Mouse (Mus musculus) hindbrain, embryonic 10.5 days (tissue): Measurements from ENCODE around the gene Gpr162. TPM values are rescaled to one million over a fixed set of nuclear protein-coding genes. Genes with fewer than 3 reads are reported as not detected.
"Not testable (repeated sequence)": the region's sequence is repeated elsewhere in the genome, so short reads cannot be mapped to it uniquely, and the experiment has no call there.

Experiments
- DNase-seq: peaks from one replicate; pipeline ENCODE4 v3.0.0-alpha.2; 2017; ENCODE audit warnings: low spot score
- H3K27ac ChIP-seq: fragments of 300-500 bp; sonication (generic); 2 replicates; pipeline ENCODE4 v1.5.1; 2016; ENCODE audit warnings: mild to moderate bottlenecking, moderate library complexity
- H3K27me3 ChIP-seq: fragments of 300-500 bp; sonication (generic); 2 replicates; pipeline ENCODE4 v1.6.1; 2016; ENCODE audit warnings: mild to moderate bottlenecking; ENCODE audit not compliant: poor library complexity, insufficient read depth, severe bottlenecking
- H3K36me3 ChIP-seq: fragments of 300-500 bp; sonication (generic); 2 replicates; pipeline ENCODE4 v1.6.1; 2016; ENCODE audit warnings: mild to moderate bottlenecking, moderate library complexity
- H3K4me1 ChIP-seq: fragments of 300-500 bp; sonication (generic); replicated peaks from 2 replicates; pipeline ENCODE4 v1.6.1; 2016; ENCODE audit warnings: mild to moderate bottlenecking
- H3K4me3 ChIP-seq: fragments of 300-500 bp; sonication (generic); 2 replicates; pipeline ENCODE4 v1.5.1; 2016; ENCODE audit warnings: mild to moderate bottlenecking, moderate library complexity
- H3K9me3 ChIP-seq: fragments of 300-500 bp; sonication (generic); 2 replicates; pipeline ENCODE4 v1.6.1; 2016; ENCODE audit warnings: mild to moderate bottlenecking, moderate library complexity
- WGBS: fragments of 180-500 bp; shearing (Covaris S2); methylation state at CpG from one replicate; pipeline ENCODE4 v1.1.7; 2016; 5-methylcytosine and 5-hydroxymethylcytosine counted together
- polyA plus RNA-seq: library from polyadenylated mRNA; unstranded; fragments of >200 nt; fragmentation: Nextera tagmentation; extraction: Ambion mirVana; gene quantifications from 2 replicates; pipeline ENCODE4 v1.2.1, GENCODE M21; 2016

Gpr162 gene
- polyA plus RNA-seq, 1 experiment from 2014 or later = 5.0 TPM

DNA sequence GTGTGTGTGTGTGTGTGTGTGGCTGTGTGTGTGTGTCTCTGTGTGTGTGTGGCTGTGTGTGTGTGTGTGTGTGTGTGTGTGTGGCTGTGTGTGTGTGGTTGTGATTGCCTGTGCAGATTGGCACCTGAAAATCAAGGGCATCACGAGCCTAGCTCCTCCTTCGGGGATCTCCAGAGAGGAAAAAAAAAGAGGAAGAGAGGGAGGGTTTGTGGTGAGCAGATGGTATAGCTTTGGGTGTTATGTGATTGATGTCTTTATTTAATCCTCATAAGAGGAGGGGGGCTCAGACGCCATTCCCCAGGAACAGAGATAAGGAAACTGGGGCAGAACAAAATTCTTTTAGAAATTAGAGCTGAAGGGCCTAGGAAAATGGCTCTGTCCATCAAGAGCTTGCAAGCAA lies 34.6 kb upstream of the Gpr162 start:
- WGBS = 64% methylated on average over 3 of the region's 3 CpGs
- no peaks in the 10 kb centered on the region for H3K27me3 ChIP-seq
- no peak for DNase-seq
- H3K36me3 ChIP-seq = no peaks in the 10 kb centered on the region
- no peak overlapping the region for H3K27ac ChIP-seq
- H3K4me1 ChIP-seq = peaks cover 15% of the 10 kb centered on the region
- no peak overlapping the region for H3K4me3 ChIP-seq
- no peaks in the 10 kb centered on the region for H3K9me3 ChIP-seq

DNA sequence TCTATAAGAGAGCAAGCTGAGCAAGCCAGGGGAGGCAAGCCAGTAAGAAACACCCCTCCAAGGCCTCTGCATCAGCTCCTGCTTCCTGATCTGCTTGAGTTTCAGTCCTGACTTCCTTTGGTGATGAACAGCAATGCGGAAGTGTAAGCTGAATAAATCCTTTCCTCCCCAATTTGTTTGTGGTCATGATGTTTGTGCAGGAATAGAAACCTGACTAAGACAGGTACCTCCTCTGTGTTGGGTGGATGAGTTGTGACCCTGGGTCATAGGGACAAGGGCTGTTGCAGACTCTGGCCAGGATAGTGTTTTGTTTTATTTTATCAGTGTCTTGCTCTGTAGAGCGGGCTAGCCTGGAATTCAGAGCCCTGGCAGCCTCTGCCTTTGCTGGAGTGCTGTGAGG lies 30.3 kb upstream of the Gpr162 start:
- not testable (repeated sequence) for DNase-seq, H3K9me3 ChIP-seq, H3K36me3 ChIP-seq, H3K4me1 ChIP-seq, H3K27me3 ChIP-seq, H3K4me3 ChIP-seq, H3K27ac ChIP-seq
- WGBS = 92% methylated on average over 2 of the region's 2 CpGs

DNA sequence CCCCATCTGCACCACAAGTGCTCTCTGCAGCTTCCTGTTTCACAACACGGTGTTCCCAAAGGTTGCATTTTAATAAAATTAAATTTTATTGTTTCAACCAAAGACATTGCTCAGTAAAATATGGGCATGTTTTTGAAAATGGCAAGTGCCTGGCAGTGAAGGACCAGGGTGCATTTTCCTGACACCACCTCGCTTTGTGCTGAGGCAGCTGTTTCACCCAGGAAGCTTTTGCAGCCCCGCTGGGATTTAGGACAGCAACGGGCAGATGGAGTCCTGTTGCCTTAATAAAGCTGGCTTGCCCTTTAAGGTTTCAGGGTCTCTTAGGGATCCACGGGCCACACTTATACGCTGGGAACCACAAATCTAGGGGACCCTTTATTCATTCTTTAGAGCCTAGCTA lies 27.2 kb upstream of the Gpr162 start:
- no peaks in the 10 kb centered on the region for H3K27me3 ChIP-seq

DNA sequence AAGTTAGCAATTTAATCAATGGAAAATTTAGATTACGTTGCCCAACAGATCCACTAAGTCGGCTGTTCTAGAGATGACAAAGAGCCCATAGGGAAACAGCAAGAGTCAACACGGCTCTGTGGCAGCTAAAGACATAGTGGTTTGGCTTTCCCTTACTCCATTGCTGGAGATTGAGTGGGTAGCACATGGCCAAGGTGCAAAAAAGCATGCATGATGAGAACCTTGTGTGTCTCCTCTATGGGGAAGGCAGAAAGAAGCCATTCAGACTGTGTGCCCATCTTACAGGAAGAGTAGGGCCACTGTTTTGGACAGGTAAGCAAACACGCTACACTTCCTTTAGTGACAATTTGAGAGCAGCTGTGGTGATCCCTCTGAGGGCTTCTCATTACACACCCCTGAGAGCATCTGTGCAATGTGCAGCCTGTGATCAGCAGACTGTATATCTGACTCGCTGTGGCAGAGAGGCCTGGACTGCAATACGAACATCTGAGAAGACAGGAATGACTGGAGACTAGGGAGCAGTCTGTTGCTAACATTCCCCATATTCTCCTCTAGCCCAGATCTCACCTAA lies 24.9 kb upstream of the Gpr162 start:
- Histone ChIP-seq H3K27ac (no peak overlapping the region), H3K9me3 (no peaks in the 10 kb centered on the region), H3K4me3 (no peak overlapping the region), H3K4me1 (0 out of 2 replicates have a peak, but pooled peaks cover 5% of the 10 kb centered on the region), H3K27me3 (no peaks in the 10 kb centered on the region), H3K36me3 (no peaks in the 10 kb centered on the region)
- 90% methylated on average over 6 of the region's 6 CpGs for WGBS
- DNase-seq = no peak

More for the DNA sequence above, 27.2 kb upstream of the Gpr162 start:
- no peaks in the 10 kb centered on the region for H3K9me3 ChIP-seq
- no peaks in the 10 kb centered on the region for H3K4me1 ChIP-seq
- no peak for DNase-seq
- no peaks in the 10 kb centered on the region for H3K36me3 ChIP-seq
- 69% methylated on average over 6 of the region's 6 CpGs for WGBS
- H3K4me3 ChIP-seq = no peak overlapping the region
- H3K27ac ChIP-seq = no peak overlapping the region

DNA sequence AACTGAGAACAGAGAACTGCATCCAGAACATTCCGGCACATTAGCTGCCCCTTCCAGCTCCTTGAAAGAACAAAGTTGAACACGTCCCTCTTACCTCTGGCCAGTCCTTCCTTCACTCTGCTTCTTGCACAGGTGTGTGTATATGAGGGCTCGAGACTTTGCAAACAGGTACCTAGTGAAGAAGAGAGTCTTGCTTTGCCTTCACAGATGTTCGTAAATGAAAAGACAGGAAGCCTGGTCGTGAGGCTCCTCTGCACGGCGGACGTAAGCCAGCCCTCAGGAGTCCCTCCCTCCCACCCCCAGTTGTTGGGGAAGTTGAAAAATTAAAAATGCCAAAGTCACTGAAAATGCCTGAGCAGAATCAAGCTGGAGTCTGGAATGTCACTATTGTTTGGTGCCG lies 24.2 kb upstream of the Gpr162 start, which contains the start of gene Cd4:
TSS of gene Cd4 (minus strand) at position 236 of the 400 bp plus-strand sequence.
- Histone ChIP-seq H3K27ac (no peak within 1 kb of the TSS), H3K4me1 (0 out of 2 replicates have a peak, but pooled peaks cover 5% of the 10 kb centered on the region), H3K4me3 (no peak within 1 kb of the TSS), H3K36me3 (no peaks in the 10 kb centered on the region), H3K27me3 (no peaks in the 10 kb centered on the region), H3K9me3 (no peaks in the 10 kb centered on the region)
- no peak for DNase-seq
- 93% methylated on average over 9 of the region's 9 CpGs for WGBS

DNA sequence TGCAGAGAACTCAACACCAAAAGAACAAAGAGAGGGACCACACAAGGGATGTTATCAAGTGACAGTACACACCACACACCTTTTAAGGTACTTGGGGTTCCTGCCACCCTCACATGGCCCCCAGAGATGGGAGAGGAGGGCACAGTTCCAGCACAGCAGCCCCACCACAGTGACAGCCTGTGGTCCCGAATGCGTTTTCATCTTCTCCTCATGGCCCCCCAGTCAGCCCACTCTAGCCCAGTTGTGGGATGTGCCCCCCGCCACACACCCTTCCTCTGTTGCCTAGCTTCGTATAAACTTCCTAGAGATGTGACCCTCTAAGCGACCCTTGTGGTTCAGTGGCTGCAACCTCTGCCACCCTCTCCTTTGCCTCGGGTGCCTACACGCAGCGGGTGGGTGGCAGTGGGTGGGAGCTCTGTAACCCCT lies 22.2 kb upstream of the Gpr162 start:
- H3K27ac ChIP-seq = no peak overlapping the region
- no peak overlapping the region for H3K4me3 ChIP-seq
- H3K36me3 ChIP-seq = no peaks in the 10 kb centered on the region
- no peak for DNase-seq
- no peaks in the 10 kb centered on the region for H3K27me3 ChIP-seq
- WGBS = 91% methylated on average over 8 of the region's 8 CpGs
- H3K9me3 ChIP-seq = no peaks in the 10 kb centered on the region
- 0 out of 2 replicates have a peak, but pooled peaks cover 5% of the 10 kb centered on the region for H3K4me1 ChIP-seq

DNA sequence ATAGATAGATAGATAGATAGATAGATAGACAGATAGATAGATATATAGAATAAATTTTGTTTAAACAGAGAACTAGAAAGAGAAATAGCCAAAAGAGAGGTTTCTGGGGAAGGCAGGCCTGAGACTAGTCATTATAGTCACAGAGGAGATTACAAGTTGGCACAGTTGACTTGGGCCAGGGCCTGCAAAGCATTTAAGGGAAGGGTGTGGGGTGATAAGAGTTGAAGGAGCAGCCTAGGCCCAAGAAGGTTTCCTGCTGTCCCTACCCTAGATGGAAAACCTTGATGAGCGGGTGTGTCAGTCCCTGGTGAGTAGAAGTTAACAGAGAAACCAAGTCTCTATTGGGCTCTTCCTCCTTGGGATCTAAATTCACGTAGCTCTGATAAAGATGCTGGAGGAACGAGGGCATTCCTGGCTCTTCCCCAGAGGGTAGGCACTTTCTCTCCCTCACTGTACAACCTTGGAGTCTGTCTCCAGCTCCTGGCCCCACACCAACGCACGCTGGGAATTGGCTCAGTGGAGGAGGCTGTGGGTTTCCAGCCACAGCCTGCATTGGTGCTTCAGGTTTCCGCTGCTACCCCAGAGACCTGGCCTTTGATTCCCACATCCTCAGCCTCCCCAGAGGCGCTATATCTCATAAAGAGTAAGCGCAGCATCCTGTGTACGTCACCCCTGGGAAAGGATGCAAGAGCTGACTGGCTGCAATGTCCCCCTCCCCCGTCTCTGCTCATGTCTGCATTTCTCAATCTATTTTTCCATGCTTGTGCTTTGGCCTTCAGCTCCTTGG lies 21.1 kb upstream of the Gpr162 start:
- H3K36me3 ChIP-seq = no peaks in the 10 kb centered on the region
- no peak for DNase-seq
- no peaks in the 10 kb centered on the region for H3K27me3 ChIP-seq
- no peak overlapping the region for H3K27ac ChIP-seq
- H3K4me1 ChIP-seq = 0 out of 2 replicates have a peak, but pooled peaks cover 5% of the 10 kb centered on the region
- no peaks in the 10 kb centered on the region for H3K9me3 ChIP-seq
- 79% methylated on average over 10 of the region's 10 CpGs for WGBS
- no peak overlapping the region for H3K4me3 ChIP-seq

DNA sequence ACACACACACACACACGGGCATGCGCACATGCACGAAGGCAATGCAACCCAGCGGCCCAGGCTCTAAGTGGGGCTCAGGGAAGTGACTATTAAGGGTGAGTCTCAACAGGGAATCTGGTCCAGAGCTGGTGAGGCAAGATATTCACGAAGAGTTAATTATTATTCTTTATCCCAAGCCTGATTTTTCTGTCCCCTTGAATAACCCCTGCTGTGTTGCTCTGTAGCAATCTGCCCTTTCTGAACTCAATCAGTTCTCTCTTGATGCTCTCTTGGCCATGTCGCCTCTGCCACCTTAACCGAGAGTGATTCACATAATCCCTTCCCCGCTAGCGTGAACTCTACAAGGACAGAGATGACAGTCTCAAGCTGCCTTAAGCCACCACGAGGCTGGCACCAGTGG lies 19.6 kb upstream of the Gpr162 start:
- 0 out of 2 replicates have a peak, but pooled peaks cover 4% of the 10 kb centered on the region for H3K27me3 ChIP-seq
- no peaks in the 10 kb centered on the region for H3K36me3 ChIP-seq
- DNase-seq = no peak
- no peak overlapping the region for H3K27ac ChIP-seq
- no peaks in the 10 kb centered on the region for H3K9me3 ChIP-seq
- H3K4me1 ChIP-seq = 0 out of 2 replicates have a peak, but pooled peaks cover 7% of the 10 kb centered on the region
- H3K4me3 ChIP-seq = no peak overlapping the region
- 78% methylated on average over 10 of the region's 10 CpGs for WGBS

DNA sequence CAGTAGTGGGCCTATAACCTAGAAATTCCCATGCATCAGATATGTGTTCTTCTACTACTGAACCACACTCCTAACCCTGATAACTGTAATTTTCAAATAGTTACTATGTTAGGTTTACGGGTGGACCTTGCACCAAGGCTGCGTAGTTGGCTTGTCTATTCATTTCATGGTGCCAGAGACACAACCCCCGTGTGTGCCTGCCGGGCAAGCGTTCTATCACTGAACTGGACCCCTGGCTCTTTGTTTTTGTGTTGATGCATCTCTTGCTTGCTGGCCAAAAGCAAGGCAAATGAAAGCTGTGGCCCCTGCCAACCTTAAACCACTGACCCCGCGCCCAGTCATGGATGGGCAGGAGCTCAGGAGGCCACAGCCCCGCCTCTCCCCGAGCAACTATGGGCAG lies 18.0 kb upstream of the Gpr162 start:
- Histone ChIP-seq H3K27me3 (0 out of 2 replicates have a peak, but pooled peaks cover 4% of the 10 kb centered on the region), H3K36me3 (no peaks in the 10 kb centered on the region), H3K27ac (no peak overlapping the region), H3K9me3 (no peaks in the 10 kb centered on the region), H3K4me1 (0 out of 2 replicates have a peak, but pooled peaks cover 7% of the 10 kb centered on the region), H3K4me3 (no peak overlapping the region)
- 90% methylated on average over 9 of the region's 9 CpGs for WGBS
- no peak for DNase-seq

DNA sequence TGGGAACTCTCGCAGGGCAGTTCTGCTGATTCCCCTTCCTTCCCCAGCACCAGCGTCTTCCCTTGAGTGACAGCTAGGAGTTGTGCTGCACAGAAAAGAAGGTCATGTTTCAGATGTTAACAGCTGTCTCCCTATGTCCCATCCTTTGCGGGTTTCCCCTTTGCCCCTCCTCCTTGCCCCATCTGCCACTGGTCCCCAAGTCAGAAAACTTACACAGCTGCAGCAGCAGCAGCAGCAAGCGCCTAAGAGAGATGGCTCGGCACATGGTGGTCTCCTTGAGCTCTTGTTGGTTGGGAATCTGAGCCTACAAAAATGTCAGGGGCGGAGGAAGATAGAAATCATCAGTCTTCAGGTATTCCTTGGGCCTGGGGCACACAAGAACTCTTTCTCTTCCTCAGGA lies 15.6 kb upstream of the Gpr162 start:
- H3K4me3 ChIP-seq = no peak overlapping the region
- no peak overlapping the region for H3K27ac ChIP-seq
- no peaks in the 10 kb centered on the region for H3K36me3 ChIP-seq
- DNase-seq = no peak
- no peaks in the 10 kb centered on the region for H3K9me3 ChIP-seq
- H3K4me1 ChIP-seq = 0 out of 2 replicates have a peak, but pooled peaks cover 2% of the 10 kb centered on the region
- H3K27me3 ChIP-seq = 0 out of 2 replicates have a peak, but pooled peaks cover 4% of the 10 kb centered on the region
- 54% methylated on average over 6 of the region's 6 CpGs for WGBS

DNA sequence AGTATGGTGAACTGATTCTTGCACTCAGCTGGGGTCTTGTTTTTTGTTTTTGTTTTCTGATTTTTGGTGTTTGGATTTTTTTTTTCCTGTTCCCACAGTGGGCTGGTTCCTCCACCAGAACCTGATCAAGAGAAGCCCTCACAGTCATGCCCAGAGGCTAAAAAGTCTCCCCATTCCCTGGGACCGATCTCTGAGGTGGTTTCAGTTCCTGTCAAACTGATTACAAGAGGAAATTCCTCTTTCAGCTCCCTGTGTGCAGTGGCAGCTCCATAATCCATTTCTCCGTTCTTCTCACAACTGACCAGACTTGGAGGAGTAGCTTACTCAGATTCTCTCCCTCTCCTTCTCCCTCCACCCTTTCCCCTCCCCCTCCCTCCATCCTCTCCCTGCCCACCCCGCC lies 10.6 kb upstream of the Gpr162 start:
- 0 out of 2 replicates have a peak, but pooled peaks cover 2% of the 10 kb centered on the region for H3K27me3 ChIP-seq
- DNase-seq = no peak
- WGBS = 49% methylated on average over 3 of the region's 3 CpGs
- no peak overlapping the region for H3K27ac ChIP-seq
- 0 out of 2 replicates have a peak, but pooled peaks cover under 1% of the 10 kb centered on the region for H3K4me1 ChIP-seq
- H3K9me3 ChIP-seq = no peaks in the 10 kb centered on the region
- no peaks in the 10 kb centered on the region for H3K36me3 ChIP-seq
- H3K4me3 ChIP-seq = no peak overlapping the region

DNA sequence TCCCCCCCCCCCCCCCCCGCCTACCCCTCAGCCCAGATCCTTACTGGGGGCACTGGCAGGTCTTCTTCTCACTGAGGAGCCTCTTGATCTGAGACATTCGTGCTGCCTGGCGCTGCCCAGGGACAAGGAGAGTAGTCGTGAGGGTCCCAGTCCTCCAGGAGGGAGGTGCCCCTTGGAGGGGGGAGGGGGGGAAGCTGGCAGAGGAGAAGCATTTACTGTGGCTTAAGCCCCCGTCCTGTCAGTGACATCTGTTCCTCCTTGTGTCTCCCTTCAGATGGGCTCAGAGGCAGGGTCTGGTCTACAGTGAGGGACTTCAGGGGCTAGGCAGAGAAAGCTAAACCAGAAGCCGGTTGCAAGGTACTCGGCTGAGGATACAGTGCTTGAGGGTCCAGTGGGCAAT lies 2.8 kb upstream of the Gpr162 start:
- Histone ChIP-seq H3K36me3 (no peaks in the 10 kb centered on the region), H3K27me3 (peaks cover 49% of the 10 kb centered on the region), H3K9me3 (no peaks in the 10 kb centered on the region), H3K27ac (peak overlapping the region; percentile 53), H3K4me1 (peaks cover 48% of the 10 kb centered on the region), H3K4me3 (no peak overlapping the region)
- WGBS = 62% methylated on average over 7 of the region's 7 CpGs
- no peak for DNase-seq

DNA sequence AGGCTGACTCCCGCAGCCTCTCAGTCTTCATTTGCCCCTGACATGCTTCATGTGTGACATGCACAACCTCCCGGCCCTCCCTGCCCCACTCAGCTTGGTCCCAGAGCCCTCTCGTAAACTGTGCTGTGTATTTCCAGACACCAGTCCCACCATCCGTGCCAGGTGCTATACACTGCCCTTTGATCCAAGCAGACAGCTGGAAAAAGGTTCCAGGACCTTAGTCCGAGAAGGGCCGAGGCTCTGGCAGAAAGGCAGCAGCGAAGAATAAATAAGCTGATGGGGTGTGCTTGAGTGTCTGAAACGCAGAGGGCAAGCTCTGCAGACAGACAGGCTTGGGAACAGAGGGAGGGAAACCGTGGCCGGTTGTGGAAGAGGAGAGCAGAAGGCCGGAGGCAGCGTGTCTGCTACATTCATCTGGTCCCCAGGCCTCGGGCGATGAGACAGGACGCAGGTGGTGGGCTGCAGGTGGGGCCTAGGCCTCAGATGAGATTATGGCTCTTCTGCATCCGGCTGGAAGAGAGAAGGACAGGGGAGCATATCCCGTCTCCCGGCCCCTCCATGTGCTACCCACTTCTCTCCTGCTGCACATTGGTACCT lies 2.1 kb upstream of the Gpr162 start:
- WGBS = 64% methylated on average over 18 of the region's 18 CpGs
- no peak for DNase-seq
- Histone ChIP-seq H3K4me1 (peaks cover 55% of the 10 kb centered on the region), H3K4me3 (no peak overlapping the region), H3K9me3 (no peaks in the 10 kb centered on the region), H3K36me3 (peaks cover 5% of the 10 kb centered on the region; the same call in 1 of the 2 replicates), H3K27me3 (peaks cover 54% of the 10 kb centered on the region), H3K27ac (peak overlapping the region; percentile 53)
